Mouse (Mus musculus) mature B cell (primary cell): ENCODE measurements around the gene Ankrd40.

ENCODE experiments used
- in situ Hi-C: fragments of 300-500 bp; cut with MboI; formaldehyde crosslinking; loops from 2 replicates; pipeline ENCODE4 v1.14.3; 2019

The Ankrd40 gene

DNA sequence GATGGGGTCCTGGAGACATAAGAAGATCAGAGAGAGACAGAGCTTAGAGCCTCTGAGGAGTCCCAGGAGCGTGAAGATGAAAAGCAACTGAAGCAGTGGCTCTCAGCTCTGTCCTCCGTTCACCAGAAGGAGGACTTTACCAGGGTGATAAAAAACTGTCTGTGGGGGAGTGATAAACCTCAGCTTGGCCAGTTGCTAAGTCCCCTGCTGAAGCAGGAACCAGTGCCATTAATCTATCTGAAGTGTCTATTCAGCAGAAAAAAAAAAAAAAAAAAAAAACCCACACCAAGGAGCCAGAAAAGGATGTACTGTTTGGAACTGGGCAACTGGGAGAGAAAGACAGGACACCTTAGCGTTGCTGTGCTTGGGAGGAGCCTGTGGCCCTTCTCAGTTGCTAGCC lies 23.3 kb downstream of the Ankrd40 start:
- in situ Hi-C loops: no loop called here

DNA sequence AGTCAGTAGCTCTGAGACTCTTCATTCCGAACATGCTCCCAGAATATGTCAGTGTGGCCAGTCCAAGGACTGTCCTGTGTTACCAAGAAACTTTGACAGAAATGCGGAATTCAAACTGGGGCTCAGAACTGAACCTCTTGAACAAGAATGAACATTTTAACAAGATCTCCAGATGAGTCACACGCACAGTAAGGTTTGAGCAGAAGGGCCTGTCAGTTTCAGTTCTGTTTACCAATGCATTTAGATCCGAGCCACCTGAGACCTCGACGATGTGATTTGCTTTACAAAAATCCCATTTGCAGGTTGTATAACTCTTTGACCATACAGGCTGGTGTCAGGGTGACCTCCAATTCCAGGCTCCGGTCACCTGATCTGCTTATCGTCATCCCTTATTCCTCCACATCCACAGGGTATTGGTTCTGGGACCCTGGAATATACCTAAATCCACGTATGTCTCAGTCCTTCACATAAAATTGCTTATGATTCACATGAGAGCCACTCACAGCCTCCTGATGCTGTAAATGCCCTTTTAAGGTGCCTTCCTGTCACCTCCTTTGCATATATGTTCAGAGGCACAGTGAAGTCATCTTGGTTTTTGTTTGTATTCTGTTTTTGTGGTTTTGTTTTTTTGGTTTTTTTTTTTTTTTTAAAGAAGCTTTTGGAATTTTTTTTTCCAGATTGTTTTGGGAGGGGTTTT lies 27.9 kb downstream of the Ankrd40 start:
- in situ Hi-C loops: no loop called here

DNA sequence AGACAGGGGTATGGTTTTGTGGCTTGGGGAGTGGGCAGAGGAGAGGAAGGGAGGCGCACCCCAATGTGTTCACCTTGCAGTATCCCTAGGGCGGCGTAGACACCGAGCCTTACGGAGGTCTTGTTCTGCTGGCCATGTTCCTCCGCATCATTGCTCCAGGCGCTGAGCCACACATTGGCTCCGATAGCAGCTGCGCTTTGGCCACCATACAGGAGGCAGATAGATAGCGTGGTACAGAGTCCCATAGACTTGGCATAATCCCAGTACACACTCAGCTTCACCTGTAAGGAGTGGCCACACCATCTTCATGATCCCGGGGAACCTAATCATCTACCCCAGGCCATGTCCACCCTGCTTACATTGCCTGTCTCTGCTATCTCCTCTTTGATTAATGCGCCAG lies 31.4 kb downstream of the Ankrd40 start:
- in situ Hi-C loops: no loop called here

DNA sequence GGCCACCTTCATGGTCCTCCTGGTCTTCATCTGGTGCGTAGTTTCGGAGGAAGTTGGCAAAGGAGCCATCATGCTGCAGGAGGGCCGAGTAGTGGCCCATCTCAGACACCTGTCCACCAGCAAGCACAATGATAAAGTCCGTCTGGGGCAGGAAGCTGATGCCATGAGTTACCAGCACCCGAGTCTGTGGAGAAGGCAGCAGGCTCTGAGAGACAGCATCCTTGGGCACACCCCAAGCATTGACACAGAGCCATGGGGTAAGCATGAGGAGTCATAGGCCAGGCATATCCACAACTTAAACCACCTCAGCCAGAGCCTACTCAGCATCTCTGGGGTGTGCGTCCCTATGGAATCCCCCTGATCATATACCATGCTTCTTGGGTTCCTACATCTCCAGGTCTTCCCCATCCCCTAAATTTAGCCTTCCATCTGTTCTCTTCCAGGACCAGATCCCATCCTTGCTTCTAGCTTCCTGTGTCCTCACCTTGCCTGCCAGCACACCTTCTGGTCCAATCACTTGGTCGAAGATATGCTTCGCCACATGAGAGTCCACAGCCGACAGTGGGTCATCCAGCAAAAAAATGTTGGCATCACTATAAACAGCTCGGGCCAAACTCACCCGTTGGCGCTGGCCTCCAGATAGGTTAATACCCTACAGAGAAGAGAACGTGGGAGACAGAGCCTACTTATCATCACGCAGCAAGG lies 33.5 kb downstream of the Ankrd40 start:
- in situ Hi-C loops: no loop called here

DNA sequence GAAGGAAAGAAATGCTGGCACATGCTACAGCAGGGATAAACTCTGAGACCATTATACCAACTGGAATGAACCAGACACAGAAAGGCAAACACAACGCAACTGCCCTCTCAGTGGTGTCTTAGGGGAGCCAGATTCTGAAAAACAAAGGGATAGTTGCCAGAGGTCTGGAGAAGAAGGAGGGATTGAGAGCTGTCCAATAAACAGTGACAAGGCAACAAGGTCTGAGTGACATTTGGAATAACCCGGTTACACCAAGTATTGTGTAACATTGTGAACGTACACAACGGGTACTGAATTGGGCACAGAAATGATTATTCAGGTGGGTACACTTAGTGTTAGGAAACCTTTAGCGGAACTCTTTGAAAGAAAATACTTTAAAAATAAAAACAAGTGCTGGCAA lies 34.3 kb downstream of the Ankrd40 start:
- in situ Hi-C loops: no loop called here

DNA sequence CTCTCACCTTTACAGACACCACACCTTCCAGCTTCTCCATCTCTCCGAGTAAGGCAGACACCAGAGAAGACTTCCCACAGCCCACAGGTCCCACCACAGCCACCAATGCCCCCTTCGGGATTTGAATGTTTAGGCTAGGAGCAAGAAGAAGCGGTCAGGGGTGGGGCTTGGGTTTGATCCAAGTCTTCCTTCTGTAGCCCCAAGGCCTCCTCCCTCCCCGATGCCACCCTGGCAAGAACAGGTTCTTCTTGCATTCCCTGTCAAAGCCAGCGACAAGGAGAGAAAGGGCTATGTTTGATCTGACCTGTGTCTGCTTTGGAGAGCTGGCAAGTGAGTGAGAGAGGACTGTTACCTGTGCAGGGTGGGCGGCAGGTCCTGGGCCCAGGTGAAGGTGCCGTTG lies 35.9 kb downstream of the Ankrd40 start:
- in situ Hi-C loops: no loop called here

DNA sequence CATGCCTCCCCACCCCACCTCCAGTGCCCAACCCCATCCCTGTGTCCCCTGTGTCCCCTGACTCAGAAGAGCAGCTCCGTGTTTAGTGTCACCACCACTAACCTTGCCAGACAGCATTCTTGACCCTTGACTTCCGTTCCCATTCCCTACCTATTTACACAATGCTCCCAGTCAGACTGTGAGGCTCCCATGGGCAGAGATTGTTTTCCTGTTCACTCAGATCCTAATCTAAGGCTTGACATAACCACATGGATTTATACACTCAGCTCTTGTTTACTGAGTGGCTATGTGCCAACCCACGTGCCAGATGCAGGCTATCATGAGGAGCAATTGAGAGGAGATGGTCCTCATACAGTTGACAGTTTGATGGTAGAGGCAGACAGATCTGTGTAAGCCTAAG lies 37.5 kb downstream of the Ankrd40 start:
- in situ Hi-C loops: no loop called here

DNA sequence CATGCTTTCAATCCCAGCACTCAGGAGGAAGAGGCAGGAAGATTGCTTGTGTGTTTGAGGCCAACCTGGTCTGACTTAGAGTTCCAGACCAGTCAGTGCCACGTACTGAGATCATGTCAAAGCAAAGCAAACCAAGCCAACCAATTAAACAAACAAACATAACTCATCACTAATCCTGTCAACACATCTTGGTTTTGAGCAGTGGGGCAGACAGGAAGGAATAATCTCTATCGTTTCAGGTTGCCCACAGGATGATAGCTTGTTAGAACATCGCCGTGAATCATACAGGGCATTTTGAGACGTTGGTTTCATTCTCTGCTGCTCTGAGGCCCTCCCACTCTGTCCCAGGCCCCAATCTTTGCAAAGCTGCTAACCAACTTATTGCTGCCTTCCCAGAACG lies 42.2 kb downstream of the Ankrd40 start:
- in situ Hi-C loops: no loop called here

DNA sequence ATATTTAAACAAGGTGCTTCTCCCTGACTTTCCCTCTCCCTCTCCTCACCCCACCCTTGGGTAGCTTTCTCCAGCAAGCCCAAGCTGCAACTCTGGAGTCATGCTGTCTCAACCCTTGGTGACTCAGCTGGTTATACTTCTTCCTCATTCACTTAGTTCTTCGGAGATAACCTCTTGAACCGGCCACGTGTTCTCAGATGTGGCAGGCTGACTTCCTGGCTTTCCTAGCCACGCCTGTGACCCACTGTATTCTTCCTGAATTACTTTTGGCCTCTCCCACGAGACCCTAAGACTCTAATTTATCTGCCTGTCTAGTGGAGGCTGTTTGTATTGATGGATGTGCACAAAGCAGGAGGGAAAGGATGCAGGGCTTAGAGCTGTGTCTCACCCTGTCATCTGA lies 43.0 kb downstream of the Ankrd40 start:
- in situ Hi-C loops: no loop called here

DNA sequence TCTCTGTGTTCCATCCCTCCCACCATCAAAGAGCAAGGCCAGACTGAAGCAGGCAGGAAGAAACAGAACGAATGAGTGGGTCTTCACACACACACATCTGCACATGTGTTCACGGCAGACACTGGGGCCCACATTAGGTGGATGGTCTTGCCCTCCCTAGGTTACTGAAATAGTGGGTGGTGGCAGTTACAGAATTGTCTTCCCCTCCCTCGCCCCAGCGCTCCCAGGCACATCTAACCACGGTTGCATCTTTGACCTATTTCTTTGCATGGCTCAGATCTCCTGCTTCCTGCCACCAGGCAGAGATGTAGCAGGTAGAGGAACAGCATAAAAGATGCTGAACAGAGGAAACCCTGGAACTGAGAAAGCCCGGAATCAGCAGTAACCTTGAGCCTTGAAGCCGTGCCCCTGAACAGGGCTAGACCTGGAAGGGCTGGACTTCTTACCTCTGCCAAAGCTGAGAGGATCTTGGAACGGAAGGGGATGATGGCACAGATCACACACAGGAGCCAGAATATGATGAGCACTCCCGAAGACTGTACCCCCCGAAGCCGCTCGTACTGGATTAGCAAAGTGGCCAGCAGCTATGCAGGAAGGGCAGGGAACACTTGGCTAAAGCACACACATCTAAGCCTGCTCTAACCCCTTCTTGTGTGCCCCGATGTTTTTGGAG lies 46.6 kb downstream of the Ankrd40 start:
- in situ Hi-C loops: no loop called here

DNA sequence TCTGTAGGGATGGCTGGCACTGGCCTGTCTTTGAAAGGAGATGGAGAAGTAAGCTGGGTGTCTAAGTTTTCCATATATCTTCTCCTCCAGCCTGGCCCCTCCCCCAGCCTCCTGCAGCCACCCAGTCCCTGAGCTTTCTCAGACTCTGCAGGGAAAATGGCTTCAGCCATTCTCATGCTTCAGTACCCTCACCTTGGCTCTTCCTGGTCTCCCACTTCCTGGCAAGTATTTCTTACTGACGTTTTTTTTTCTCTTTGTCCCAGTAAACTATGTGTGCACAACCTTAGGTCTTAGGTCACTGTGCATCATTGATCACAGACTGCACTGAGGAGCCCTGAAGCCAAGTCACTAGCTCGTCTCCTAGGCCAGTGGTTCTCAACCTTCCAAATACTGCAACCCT lies 51.3 kb downstream of the Ankrd40 start:
- in situ Hi-C loops: no loop called here

DNA sequence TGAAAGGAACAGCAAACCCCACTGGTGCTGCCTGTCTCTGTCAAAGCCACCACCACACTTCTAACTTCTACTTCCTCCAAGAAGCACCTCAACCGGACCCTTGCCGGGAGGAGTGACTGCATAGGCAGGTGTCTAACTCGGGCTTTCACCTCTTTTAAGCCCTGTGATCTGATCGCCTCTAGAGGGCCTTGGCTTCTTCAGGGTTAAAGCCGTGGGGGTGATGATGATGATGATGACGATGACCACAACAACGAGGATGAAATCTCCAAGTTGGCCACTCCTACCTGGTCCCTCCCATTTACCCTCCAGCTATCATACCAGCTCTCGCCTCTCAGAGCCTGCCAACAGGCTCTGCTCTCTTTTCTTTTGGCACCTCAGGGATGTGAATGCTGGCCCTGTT lies 51.9 kb downstream of the Ankrd40 start:
- in situ Hi-C loops: no loop called here

DNA sequence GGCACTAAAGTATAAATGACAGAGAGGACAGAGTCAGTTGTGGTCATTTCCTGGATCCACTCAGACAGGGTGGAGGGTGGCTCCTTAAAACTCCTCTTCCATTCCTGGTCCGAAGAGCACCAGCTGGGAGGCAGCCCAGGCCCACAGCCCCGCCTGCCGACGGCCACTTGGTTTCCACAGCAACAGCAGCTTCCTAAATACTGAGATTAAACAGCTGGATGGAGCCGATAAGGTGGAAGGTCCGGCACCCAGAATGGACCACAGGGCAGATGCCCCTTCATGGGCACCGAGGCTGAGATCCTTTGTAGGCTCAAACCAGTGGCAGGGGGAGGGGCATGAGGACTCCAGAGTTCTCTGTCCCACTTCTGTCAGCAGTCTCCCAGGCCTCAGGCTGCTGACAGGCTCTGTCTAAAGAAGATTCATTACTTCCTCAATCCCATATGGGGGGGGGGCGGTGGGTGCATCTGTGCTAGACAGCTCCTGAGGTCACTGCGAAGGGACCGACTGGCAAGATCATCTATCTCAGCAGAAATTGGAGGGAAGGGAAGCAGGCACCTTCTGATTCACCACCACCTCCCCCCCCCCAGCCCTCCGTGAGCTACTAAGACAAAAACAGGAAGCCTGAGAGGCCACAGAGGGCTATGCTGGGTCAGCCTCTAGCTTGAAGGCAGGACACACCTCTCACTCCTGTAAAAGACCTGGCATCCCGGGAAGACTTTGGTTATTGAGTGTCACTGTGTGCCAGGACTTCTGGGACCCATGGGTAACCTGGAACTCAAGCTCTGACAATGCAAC lies 58.4 kb downstream of the Ankrd40 start:
- in situ Hi-C loops: no loop called here

DNA sequence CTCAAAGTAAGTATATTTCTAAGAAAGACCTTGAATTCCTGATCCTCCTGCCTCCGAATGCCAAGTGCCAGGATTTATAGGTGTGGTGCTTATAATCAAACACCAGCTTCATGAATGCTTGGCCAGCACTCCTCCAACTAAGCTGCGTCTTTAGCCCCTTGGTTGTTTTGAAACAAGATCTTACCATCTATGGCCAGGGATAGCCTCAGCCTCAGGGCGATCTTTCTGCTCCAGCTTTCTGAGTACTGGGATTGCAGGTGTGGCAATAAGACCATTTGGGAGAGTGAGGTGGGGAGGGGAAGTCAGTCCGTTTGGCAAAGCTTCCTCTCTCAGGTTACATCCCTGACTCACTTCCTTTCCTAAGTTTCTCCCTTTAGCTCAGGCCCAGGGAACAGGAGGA lies 60.0 kb downstream of the Ankrd40 start:
- in situ Hi-C loops: no loop called here

DNA sequence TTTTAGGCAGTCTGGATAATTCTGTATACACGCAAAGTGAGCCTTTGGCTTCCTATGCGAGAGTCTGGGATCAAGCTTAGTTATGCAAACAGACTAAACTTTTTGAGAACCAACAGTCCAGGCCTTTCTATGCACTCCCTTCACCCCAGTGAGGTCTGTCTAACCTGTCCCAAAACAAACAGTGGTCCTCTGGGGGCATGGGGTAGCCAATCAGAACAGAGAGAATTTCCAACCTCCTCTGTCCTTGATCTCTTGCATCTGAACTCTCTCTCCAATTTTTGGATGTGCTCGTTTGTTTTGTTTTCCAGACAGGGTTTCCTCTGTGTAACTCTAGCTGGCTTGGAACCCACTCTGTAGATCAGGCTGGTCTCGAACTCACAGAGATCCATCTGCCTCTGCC lies 61.2 kb downstream of the Ankrd40 start:
- in situ Hi-C loops: no loop called here

DNA sequence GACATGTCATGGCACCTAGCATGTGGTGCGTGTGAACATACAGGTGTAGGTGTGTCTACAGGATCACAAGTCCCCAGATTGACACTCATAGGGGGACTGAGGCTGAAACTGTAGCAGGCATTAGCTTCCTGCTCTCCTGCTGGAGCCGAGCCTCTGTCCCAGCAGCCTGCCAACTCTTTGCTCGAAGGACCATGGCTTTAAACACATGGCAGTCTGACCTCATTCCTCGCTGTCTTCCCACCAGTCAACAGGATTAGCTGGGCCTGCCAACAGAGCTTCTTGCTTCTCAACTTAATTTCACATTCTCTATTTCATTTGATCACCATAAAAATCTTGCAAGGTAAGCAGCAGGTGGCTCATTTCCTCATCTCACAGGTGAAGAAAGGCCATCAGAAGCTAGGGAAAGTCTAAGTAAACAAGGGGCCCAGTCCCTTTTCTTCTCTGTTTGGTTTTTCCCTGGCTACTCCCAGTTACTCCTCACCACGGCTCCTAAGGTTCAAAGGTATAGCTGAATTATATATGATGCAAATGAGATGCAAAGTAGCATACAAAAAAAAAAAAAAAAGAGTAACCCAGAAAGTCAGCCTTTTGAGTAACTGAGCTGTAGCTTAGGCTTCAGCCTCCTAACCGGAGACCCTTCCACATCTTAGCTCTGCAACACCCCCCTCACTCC lies 62.1 kb downstream of the Ankrd40 start:
- in situ Hi-C loops: no loop called here

DNA sequence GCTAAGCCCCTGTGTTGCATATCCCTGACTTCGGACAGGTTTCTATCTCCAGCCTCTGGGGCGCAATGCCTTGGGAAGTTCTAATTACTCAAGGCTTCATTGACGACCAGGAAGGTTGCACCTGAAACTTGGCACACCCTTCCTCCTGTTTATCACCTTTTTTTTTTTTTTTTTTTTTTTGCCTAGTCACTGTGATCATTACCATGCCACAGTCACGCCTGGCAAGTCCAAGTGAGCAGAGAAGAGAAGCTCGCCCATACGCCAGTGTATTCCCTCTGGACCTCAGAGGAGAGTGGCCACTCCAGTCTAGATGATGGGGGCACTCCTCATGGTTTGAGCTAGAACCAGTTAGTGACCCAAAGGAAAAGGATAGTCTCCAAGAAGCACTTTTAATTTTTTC lies 63.0 kb downstream of the Ankrd40 start:
- in situ Hi-C loops: no loop called here
